Mouse (Mus musculus) MEL (cell line): ENCODE data around the gene Ankra2. TPM values are rescaled to one million over a fixed set of nuclear protein-coding genes. Genes with fewer than 3 reads are reported as not detected.

Source experiments
- DNase-seq: peaks from one replicate; pipeline ENCODE4 v3.0.0; 2011; ENCODE audit warnings: low read depth, low spot score
- H3K27ac ChIP-seq: 2 replicates; pipeline ENCODE4 v1.5.1; 2012; ENCODE audit warnings: low read depth, mild to moderate bottlenecking, control low read depth, low read length, moderate library complexity; ENCODE audit not compliant: control insufficient read depth
- H3K27me3 ChIP-seq, 2 experiments: fragments of 150-350 bp in 1 of 2; sonication (generic) in 1 of 2; 2 replicates each; pipeline ENCODE4 v1.6.1; 2012; ENCODE audit warnings: low read length in 2 of 2, mild to moderate bottlenecking in 2 of 2, improper control_type of control experiment in 1 of 2, moderate library complexity in 1 of 2; ENCODE audit not compliant: insufficient read depth in 2 of 2, control insufficient read depth in 1 of 2
- H3K36me3 ChIP-seq, 2 experiments: 2 replicates each; pipeline ENCODE4 v1.6.1; 2012 to 2014; ENCODE audit warnings: low read length in 2 of 2, improper control_type of control experiment in 1 of 2, inconsistent platforms in 1 of 2, mild to moderate bottlenecking in 1 of 2; ENCODE audit not compliant: insufficient read depth in 2 of 2, control insufficient read depth in 1 of 2
- H3K4me1 ChIP-seq, 2 experiments: fragments of 150-350 bp in 1 of 2; sonication (generic) in 1 of 2; 2 replicates each; pipeline ENCODE4 v1.6.1; 2012; ENCODE audit warnings: low read length in 2 of 2, improper control_type of control experiment in 1 of 2, mild to moderate bottlenecking in 1 of 2; ENCODE audit not compliant: insufficient read depth in 2 of 2, control insufficient read depth in 1 of 2
- H3K4me3 ChIP-seq, 2 experiments: fragments of 150-350 bp in 1 of 2; sonication (generic) in 1 of 2; 2 replicates each; pipeline ENCODE4 v1.5.1; 2012; ENCODE audit warnings: low read depth in 2 of 2, low read length in 2 of 2, mild to moderate bottlenecking in 2 of 2, moderate library complexity in 2 of 2, control low read depth in 1 of 2, improper control_type of control experiment in 1 of 2; ENCODE audit not compliant: control insufficient read depth in 1 of 2, insufficient read depth in 1 of 2
- H3K79me2 ChIP-seq: 2 replicates; pipeline ENCODE4 v1.6.1; 2012; ENCODE audit warnings: mild to moderate bottlenecking, low read length, moderate library complexity; ENCODE audit not compliant: control insufficient read depth, poor library complexity, insufficient read depth
- H3K9ac ChIP-seq: 2 replicates; pipeline ENCODE4 v1.6.1; 2012; ENCODE audit warnings: low read depth, mild to moderate bottlenecking, control low read depth, low read length, moderate library complexity; ENCODE audit not compliant: control insufficient read depth, poor library complexity, severe bottlenecking
- H3K9me3 ChIP-seq: fragments of 150-350 bp; sonication (generic); replicated peaks from 2 replicates; pipeline ENCODE4 v1.6.1; 2012; ENCODE audit warnings: mild to moderate bottlenecking, low read length, improper control_type of control experiment, moderate library complexity; ENCODE audit not compliant: insufficient read depth
- CHD1 ChIP-seq: IDR thresholded peaks from 2 replicates; pipeline ENCODE4 v1.6.1; 2012; ENCODE audit warnings: low read depth, mild to moderate bottlenecking, inconsistent platforms, low read length, improper control_type of control experiment
- CTCF ChIP-seq, 3 experiments: IDR thresholded peaks in 2 of 3; conservative IDR thresholded peaks in 1 of 3; 2 replicates each; pipeline ENCODE4 v1.5.1; 2011 to 2012; ENCODE audit warnings: low read length in 3 of 3, low read depth in 2 of 3, mild to moderate bottlenecking in 2 of 3, improper control_type of control experiment in 1 of 3, inconsistent platforms in 1 of 3, mixed read lengths in 1 of 3, moderate library complexity in 1 of 3; ENCODE audit not compliant: control insufficient read depth in 1 of 3, insufficient read depth in 1 of 3, poor library complexity in 1 of 3, severe bottlenecking in 1 of 3
- E2F4 ChIP-seq: IDR thresholded peaks from 2 replicates; pipeline ENCODE4 v1.6.1; 2011; ENCODE audit warnings: low read depth, low read length, improper control_type of control experiment, borderline replicate concordance
- ELF1 ChIP-seq: IDR thresholded peaks from 2 replicates; pipeline ENCODE4 v1.6.1; 2014; ENCODE audit warnings: low read depth, mild to moderate bottlenecking, inconsistent platforms, low read length, improper control_type of control experiment, moderate library complexity
- GATA1 ChIP-seq: IDR thresholded peaks from 2 replicates; pipeline ENCODE4 v1.6.1; 2011; ENCODE audit warnings: low read depth, low read length, improper control_type of control experiment
- MAZ ChIP-seq: IDR thresholded peaks from 2 replicates; pipeline ENCODE4 v1.6.1; 2012; ENCODE audit warnings: low read depth, mild to moderate bottlenecking, inconsistent platforms, low read length, improper control_type of control experiment
- MEF2A ChIP-seq: IDR thresholded peaks from 2 replicates; pipeline ENCODE4 v1.6.1; 2014; ENCODE audit warnings: low read depth, mild to moderate bottlenecking, inconsistent platforms, low read length, improper control_type of control experiment; ENCODE audit not compliant: poor library complexity, insufficient replicate concordance, severe bottlenecking; ENCODE audit errors: extremely low read depth
- MYB ChIP-seq: IDR thresholded peaks from 2 replicates; pipeline ENCODE4 v1.6.1; 2011; ENCODE audit warnings: mild to moderate bottlenecking, low read depth, low read length, improper control_type of control experiment
- NELFE ChIP-seq: IDR thresholded peaks from 2 replicates; pipeline ENCODE4 v1.6.1; 2011; ENCODE audit warnings: low read depth, low read length, improper control_type of control experiment
- NRF1 ChIP-seq: IDR thresholded peaks from 2 replicates; pipeline ENCODE4 v1.6.1; 2014; ENCODE audit warnings: low read depth, mild to moderate bottlenecking, inconsistent platforms, low read length, improper control_type of control experiment, moderate library complexity; ENCODE audit not compliant: poor library complexity, insufficient read depth, severe bottlenecking
- POLR2AphosphoS5 ChIP-seq: IDR thresholded peaks from 2 replicates; pipeline ENCODE4 v1.6.1; 2012; ENCODE audit warnings: low read depth, borderline replicate concordance, mild to moderate bottlenecking, inconsistent platforms, low read length, moderate library complexity, mixed read lengths
- RAD21 ChIP-seq: IDR thresholded peaks from 2 replicates; pipeline ENCODE4 v1.6.1; 2011; ENCODE audit warnings: mild to moderate bottlenecking, low read depth, low read length, improper control_type of control experiment
- TAL1 ChIP-seq: IDR thresholded peaks from 2 replicates; pipeline ENCODE4 v1.6.1; 2012; ENCODE audit warnings: mild to moderate bottlenecking, inconsistent platforms, low read length, moderate library complexity, mixed read lengths
- TBP ChIP-seq: IDR thresholded peaks from 2 replicates; pipeline ENCODE4 v1.8.0; 2011; ENCODE audit warnings: low read depth, low read length, improper control_type of control experiment
- TCF12 ChIP-seq: IDR thresholded peaks from 2 replicates; pipeline ENCODE4 v1.6.1; 2014; ENCODE audit warnings: low read depth, mild to moderate bottlenecking, inconsistent platforms, low read length, improper control_type of control experiment, moderate library complexity
- ZMIZ1 ChIP-seq: IDR thresholded peaks from 2 replicates; pipeline ENCODE4 v1.6.1; 2012; ENCODE audit warnings: low read depth, mild to moderate bottlenecking, inconsistent platforms, low read length, improper control_type of control experiment, moderate library complexity
- ZNF384 ChIP-seq: IDR thresholded peaks from 2 replicates; pipeline ENCODE4 v1.6.1; 2012; ENCODE audit warnings: low read depth, mild to moderate bottlenecking, inconsistent platforms, low read length, improper control_type of control experiment
- polyA plus RNA-seq, 2 experiments: library from polyadenylated mRNA; stranded (reverse) in 1 of 2; unstranded in 1 of 2; fragments of >175 nt in 1 of 2; fragments of >200 nt in 1 of 2; gene quantifications; 2 replicates each; pipeline versions ENCODE4 v1.2.1 to v1.2.4; 2012; ENCODE audit warnings: low replicate concordance in 2 of 2, low read depth in 1 of 2; ENCODE audit not compliant: insufficient read length in 2 of 2, insufficient read depth in 1 of 2, missing spikeins in 1 of 2
- total RNA-seq: library from RNA; depleted of rRNA; stranded (reverse); fragments of 300-350 nt; gene quantifications from 2 replicates; pipeline ENCODE4 v1.2.3, GENCODE M21; 2012

Ankra2 gene
- total and polyA plus RNA-seq, 3 experiments: 10.4 to 14.7 TPM; not detected in 1

GRCm38 (mm10) chr13:98275646-98276045 is 12.8 kb downstream of the Ankra2 start (continued):
- TF ChIP-seq CTCF (IDR thresholded peaks at IDR 0.05 in 2 of 3, conservative IDR thresholded peaks at IDR 0.05 in 1 of 3; ENCODE audit: control insufficient read depth in 1 of 3, insufficient read depth in 1 of 3, low read depth in 2 of 3, low read length in 3 of 3, poor library complexity in 1 of 3, severe bottlenecking in 1 of 3) (no peak), MEF2A (no peak), TCF12 (peak; percentile 94), POLR2AphosphoS5 (no peak)

GRCm38 (mm10) chr13:98276253-98276652 is 13.4 kb downstream of the Ankra2 start:
- H3K27me3 ChIP-seq: no peaks in the 10 kb centered on the region
- no peak overlapping the region for H3K9ac ChIP-seq
- no peaks in the 10 kb centered on the region for H3K79me2 ChIP-seq
- peaks cover 6 to 35% of the 10 kb centered on the region in 2 experiments for H3K36me3 ChIP-seq
- H3K4me3 ChIP-seq: no peak overlapping the region
- no peak for DNase-seq
- no peak for TF ChIP-seq ZMIZ1
- no peak for TF ChIP-seq ELF1
- TF ChIP-seq TBP: no peak
- TF ChIP-seq NRF1: no peak
- TF ChIP-seq TAL1: no peak
- TF ChIP-seq RAD21: no peak
- TF ChIP-seq ZNF384: no peak; the same call in 1 of the 2 replicates
- no peak for TF ChIP-seq MYB
- TF ChIP-seq E2F4: no peak
- no peak for TF ChIP-seq CTCF (IDR thresholded peaks at IDR 0.05 in 2 of 3, conservative IDR thresholded peaks at IDR 0.05 in 1 of 3; ENCODE audit: control insufficient read depth in 1 of 3, insufficient read depth in 1 of 3, low read depth in 2 of 3, low read length in 3 of 3, poor library complexity in 1 of 3, severe bottlenecking in 1 of 3)
- TF ChIP-seq NELFE: no peak
- TF ChIP-seq CHD1: no peak
- TF ChIP-seq, all 39 proteins: peak for 0
- Histone ChIP-seq H3K9me3 (no peaks in the 10 kb centered on the region), H3K27ac (peak overlapping the region; percentile 84), H3K4me1 (peaks cover 23 to 31% of the 10 kb centered on the region in 2 experiments)

- no peaks in the 10 kb centered on the region for H3K9me3 ChIP-seq
- no peak overlapping the region for H3K9ac ChIP-seq
- TF ChIP-seq CTCF (IDR thresholded peaks at IDR 0.05 in 2 of 3, conservative IDR thresholded peaks at IDR 0.05 in 1 of 3; ENCODE audit: control insufficient read depth in 1 of 3, insufficient read depth in 1 of 3, low read depth in 2 of 3, low read length in 3 of 3, poor library complexity in 1 of 3, severe bottlenecking in 1 of 3) (peak; percentile 10 to 30 (median 15); a peak in 3 of 6 replicates), GATA1 (0 out of 2 replicates have a peak, but pooled peaks have one; percentile 4), MAZ (no peak)
- TF ChIP-seq, all 39 proteins: peak for 2
- Histone ChIP-seq H3K36me3 (peaks cover 6 to 35% of the 10 kb centered on the region in 2 experiments), H3K79me2 (no peaks in the 10 kb centered on the region), H3K4me1 (peaks cover 23 to 31% of the 10 kb centered on the region in 2 experiments), H3K27ac (no peak overlapping the region), H3K27me3 (no peaks in the 10 kb centered on the region), H3K4me3 (no peak overlapping the region)
- no peak for DNase-seq
These were observed 14.6 kb downstream of the Ankra2 start for GRCm38 (mm10) chr13:98277501-98277900.
